Mouse (Mus musculus) adrenal gland, postnatal 25 days (tissue): ENCODE measurements around the gene Acta2. TPM values are rescaled to one million over a fixed set of nuclear protein-coding genes. Genes with fewer than 3 reads are reported as not detected.
"Not testable (repeated sequence)": the region's sequence is repeated elsewhere in the genome, so short reads cannot be mapped to it uniquely, and the experiment has no call there.

Experiments used
- DNase-seq: peaks from one replicate; pipeline ENCODE4 v3.0.0; 2021; ENCODE audit warnings: mixed read lengths
- total RNA-seq: library from RNA; stranded (reverse); gene quantifications from 2 replicates; pipeline ENCODE4 v1.2.3, GENCODE M21; 2021

The Acta2 gene
- total RNA-seq, 1 experiment from 2014 or later: 26.8 TPM

- DNase-seq: no peak
Measured at GRCm38 (mm10) chr19:34220732-34221380, 34.5 kb downstream of the Acta2 start.

GRCm38 (mm10) chr19:34219260-34219968, 36.0 kb downstream of the Acta2 start:
- no peak for DNase-seq

GRCm38 (mm10) chr19:34217761-34218160, 37.6 kb downstream of the Acta2 start:
- no peak for DNase-seq

- DNase-seq: no peak
Measured at GRCm38 (mm10) chr19:34216956-34217355, 38.4 kb downstream of the Acta2 start.

GRCm38 (mm10) chr19:34214136-34214535, 41.3 kb downstream of the Acta2 start:
- DNase-seq: no peak

GRCm38 (mm10) chr19:34213251-34213645, 42.1 kb downstream of the Acta2 start:
- DNase-seq: no peak

- no peak for DNase-seq
Measured at GRCm38 (mm10) chr19:34212489-34213250, 42.7 kb downstream of the Acta2 start.

- no peak for DNase-seq
Measured at GRCm38 (mm10) chr19:34210841-34211240, 44.5 kb downstream of the Acta2 start.

GRCm38 (mm10) chr19:34209930-34210581, 45.3 kb downstream of the Acta2 start:
- no peak for DNase-seq

GRCm38 (mm10) chr19:34209031-34209430, 46.4 kb downstream of the Acta2 start:
- no peak for DNase-seq

GRCm38 (mm10) chr19:34206760-34207440, 48.5 kb downstream of the Acta2 start:
- no peak for DNase-seq

GRCm38 (mm10) chr19:34206128-34206527, 49.3 kb downstream of the Acta2 start:
- DNase-seq: not testable (repeated sequence)

- DNase-seq: no peak
Measured at GRCm38 (mm10) chr19:34202668-34203067, 52.7 kb downstream of the Acta2 start.

GRCm38 (mm10) chr19:34199488-34199887, 55.9 kb downstream of the Acta2 start:
- no peak for DNase-seq

GRCm38 (mm10) chr19:34198901-34199300, 56.5 kb downstream of the Acta2 start:
- no peak for DNase-seq

GRCm38 (mm10) chr19:34198066-34198465, 57.3 kb downstream of the Acta2 start:
- no peak for DNase-seq

- DNase-seq: no peak
Measured at GRCm38 (mm10) chr19:34195031-34195430, 60.4 kb downstream of the Acta2 start.

- DNase-seq: no peak
Measured at GRCm38 (mm10) chr19:34194132-34194745, 61.2 kb downstream of the Acta2 start.

GRCm38 (mm10) chr19:34193683-34194082, 61.7 kb downstream of the Acta2 start:
- DNase-seq: no peak

- DNase-seq: peak; percentile 11
Measured at GRCm38 (mm10) chr19:34193149-34193548, 62.2 kb downstream of the Acta2 start.
